Mouse (Mus musculus) adrenal gland, adult 18-20 months (tissue): ENCODE measurements around the gene Adcyap1r1. TPM values are rescaled to one million over a fixed set of nuclear protein-coding genes. Genes with fewer than 3 reads are reported as not detected.

Experiments used
- microRNA-seq, 2 experiments: library from miRNA; unstranded; fragments of <30 nt; microRNA quantifications; one replicate each; pipeline ENCODE4 v1.2.0; 2021; ENCODE audit warnings: borderline number of aligned reads in 2 of 2
- total RNA-seq, 2 experiments: library from RNA; stranded (reverse); gene quantifications; 1 replicate in 1 of 2; 2 replicates in 1 of 2; pipeline ENCODE4 v1.2.3; 2021

Adcyap1r1 gene
- total RNA-seq, 2 experiments from 2014 or later, result 29.0 to 30.0 TPM

Small RNA genes lying within 50 kb of the gene (microRNA-seq; reads per million reads assigned to microRNA genes)
- 0 reads per million in 2 experiments for gene Gm44352

Other genes with a start within 250 kb of the Adcyap1r1 start
- 1 to 10 TPM; 4.9 to 5.7 TPM for gene Mindy4, start 248.6 kb upstream of the Adcyap1r1 start, total RNA-seq
- 100 to 1,000 TPM in 1 of 2 experiments, 10 to 100 TPM in 1; 41.5 to 104 TPM for gene Aqp1, start 115.5 kb upstream of the Adcyap1r1 start, total RNA-seq
- not detected for gene Ghrhr, start 75.7 kb upstream of the Adcyap1r1 start, total RNA-seq
- gene Neurod6, start 229.3 kb downstream of the Adcyap1r1 start, total RNA-seq, result not detected